Mouse (Mus musculus) liver, adult 2 months (tissue): Measurements from ENCODE around the gene Dpep2nb. TPM values are rescaled to one million over a fixed set of nuclear protein-coding genes. Genes with fewer than 3 reads are reported as not detected.

Source experiments
- DNase-seq: peaks from one replicate; pipeline ENCODE4 v3.0.0-alpha.2; 2011; ENCODE audit warnings: low read depth, low spot score; ENCODE audit errors: extremely low read depth
- H3K27ac ChIP-seq: fragments of 200-500 bp; replicated peaks from 2 replicates; pipeline ENCODE4 v1.5.1; 2012; ENCODE audit warnings: low read depth, mild to moderate bottlenecking, control low read depth, inconsistent platforms, low read length; ENCODE audit not compliant: insufficient read depth
- H3K27me3 ChIP-seq: fragments of 200-500 bp; 2 replicates; pipeline ENCODE4 v1.6.1; 2012; ENCODE audit warnings: mild to moderate bottlenecking, moderate library complexity, low read length, inconsistent platforms; ENCODE audit not compliant: control insufficient read depth, insufficient read depth
- H3K36me3 ChIP-seq: fragments of 200-500 bp; 2 replicates; pipeline ENCODE4 v1.6.1; 2012; ENCODE audit warnings: low read length, inconsistent platforms; ENCODE audit not compliant: control insufficient read depth, insufficient read depth
- H3K4me1 ChIP-seq: fragments of 200-500 bp; 2 replicates; pipeline ENCODE4 v1.6.1; 2011; ENCODE audit warnings: low read length; ENCODE audit not compliant: control insufficient read depth, insufficient read depth
- H3K4me3 ChIP-seq: fragments of 200-500 bp; 2 replicates; pipeline ENCODE4 v1.5.1; 2011; ENCODE audit warnings: low read depth, mild to moderate bottlenecking, control low read depth, low read length, moderate library complexity; ENCODE audit not compliant: insufficient read depth
- H3K79me2 ChIP-seq: fragments of 200-500 bp; 2 replicates; pipeline ENCODE4 v1.6.1; 2012; ENCODE audit warnings: inconsistent platforms, mild to moderate bottlenecking, low read length, moderate library complexity; ENCODE audit not compliant: control insufficient read depth, insufficient read depth
- H3K9ac ChIP-seq: fragments of 200-500 bp; 2 replicates; pipeline ENCODE4 v1.6.1; 2012; ENCODE audit warnings: low read depth, mild to moderate bottlenecking, control low read depth, inconsistent platforms, low read length
- CTCF ChIP-seq: fragments of 200-500 bp; IDR thresholded peaks from 2 replicates; pipeline ENCODE4 v1.5.1; 2011; ENCODE audit warnings: low read depth, low read length, control low read depth
- POLR2A ChIP-seq: fragments of 200-500 bp; IDR thresholded peaks from 2 replicates; pipeline ENCODE4 v1.6.1; 2011; ENCODE audit warnings: low read length, control low read depth; ENCODE audit not compliant: insufficient read depth; ENCODE audit errors: extremely low read depth
- WGBS: fragments of 180-500 bp; shearing (Covaris S2); methylation state at CpG from one replicate; pipeline ENCODE4 v1.1.7; 2018; 5-methylcytosine and 5-hydroxymethylcytosine counted together
- polyA plus RNA-seq: library from polyadenylated mRNA; depleted of rRNA; stranded (reverse); fragments of >200 nt; gene quantifications from 2 replicates; pipeline ENCODE4 v1.2.3, GENCODE M21; 2012; rRNA removed
- total RNA-seq: library from RNA; depleted of rRNA; stranded (reverse); fragments of >200 nt; gene quantifications from 2 replicates; pipeline ENCODE4 v1.2.3, GENCODE M21; 2014; rRNA removed

Gene Dpep2nb
- total and polyA plus RNA-seq, 2 experiments = not detected

DNA sequence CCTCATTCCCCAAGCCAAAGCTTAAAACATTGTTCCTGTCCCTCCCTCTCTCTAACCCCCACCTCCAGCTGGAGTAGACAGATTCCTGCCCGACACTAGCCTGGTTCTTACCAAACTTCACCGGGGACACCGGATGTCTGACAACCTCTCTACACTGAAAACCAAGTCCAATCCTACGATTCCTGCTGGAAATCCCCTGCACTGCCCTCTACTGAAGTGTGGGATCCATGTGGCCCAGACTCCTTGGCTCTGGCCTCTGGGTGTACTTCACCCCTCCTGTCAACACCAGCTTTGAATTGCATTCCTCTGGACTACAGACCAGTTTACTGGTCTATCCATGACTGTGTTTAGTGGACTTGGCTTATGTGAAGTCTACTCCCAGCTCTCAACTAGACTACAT is 49.2 kb downstream of the Dpep2nb start:
- WGBS = 89% methylated on average over 4 of the region's 4 CpGs
- Histone ChIP-seq H3K27me3 (no peaks in the 10 kb centered on the region), H3K4me3 (no peak overlapping the region), H3K4me1 (peaks cover 3% of the 10 kb centered on the region; the same call in 1 of the 2 replicates), H3K9ac (no peak overlapping the region), H3K79me2 (no peaks in the 10 kb centered on the region), H3K27ac (no peak overlapping the region), H3K36me3 (peaks cover 6% of the 10 kb centered on the region; the same call in 1 of the 2 replicates)
- no peak for DNase-seq
- TF ChIP-seq POLR2A (no peak), CTCF (no peak)

DNA sequence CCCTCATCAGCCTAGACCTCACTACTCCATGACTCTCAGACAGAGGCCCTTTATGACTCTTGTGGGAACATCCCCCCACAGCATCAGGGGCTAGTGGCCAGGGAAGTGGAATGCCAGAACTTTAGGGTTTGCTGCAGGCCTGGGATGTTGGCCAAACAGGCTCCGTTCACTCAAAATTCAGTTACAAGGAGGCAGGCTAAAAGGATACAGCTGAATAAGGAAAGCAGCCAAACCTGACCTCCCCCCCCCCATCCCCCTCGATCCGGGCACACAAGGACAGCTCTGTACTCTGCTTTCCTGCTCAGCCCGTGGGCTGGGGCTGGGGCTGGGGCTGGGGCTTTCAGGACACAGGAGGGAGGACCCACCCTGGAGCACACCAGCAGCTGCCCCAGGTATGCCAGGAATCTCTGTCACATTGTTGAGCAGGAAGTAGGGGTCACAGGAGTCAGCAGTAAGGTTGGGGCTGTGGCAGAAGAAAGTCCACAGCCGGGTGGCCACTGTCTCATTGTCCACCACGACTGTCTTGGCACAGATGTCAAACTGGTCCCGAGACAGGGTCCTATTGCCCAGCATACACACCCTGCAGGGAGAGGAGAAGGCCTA is 54.6 kb downstream of the Dpep2nb start:
- TF ChIP-seq CTCF (no peak), POLR2A (no peak)
- no peaks in the 10 kb centered on the region for H3K27me3 ChIP-seq
- peaks cover 6% of the 10 kb centered on the region; the same call in 1 of the 2 replicates for H3K36me3 ChIP-seq
- H3K79me2 ChIP-seq = no peaks in the 10 kb centered on the region; the same call in 1 of the 2 replicates
- H3K4me3 ChIP-seq = no peak overlapping the region
- DNase-seq = no peak
- H3K4me1 ChIP-seq = no peaks in the 10 kb centered on the region
- no peak overlapping the region for H3K9ac ChIP-seq
- WGBS = 63% methylated on average over 7 of the region's 7 CpGs
- H3K27ac ChIP-seq = no peak overlapping the region

DNA sequence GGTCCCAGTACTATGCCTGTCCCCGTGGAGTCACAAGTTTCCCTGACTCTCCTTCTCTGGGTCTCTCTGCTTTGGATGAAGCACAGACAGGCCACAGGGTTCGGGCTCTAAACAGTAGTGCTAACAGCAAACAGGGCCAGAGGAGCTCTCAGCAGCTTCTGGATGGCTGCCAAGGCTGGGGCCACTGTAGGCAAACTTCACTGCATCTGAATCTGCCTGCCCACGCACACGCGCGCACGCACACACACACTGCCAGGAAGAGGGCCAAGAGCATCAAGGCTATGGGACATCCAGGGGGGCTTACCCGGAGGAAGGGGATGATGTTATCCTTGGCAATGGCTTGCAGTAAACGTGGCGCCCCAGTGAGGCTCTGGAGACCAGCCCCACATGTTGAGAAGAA is 56.4 kb downstream of the Dpep2nb start:
- 52% methylated on average over 10 of the region's 10 CpGs for WGBS
- no peak overlapping the region for H3K9ac ChIP-seq
- no peak overlapping the region for H3K27ac ChIP-seq
- no peaks in the 10 kb centered on the region; the same call in 1 of the 2 replicates for H3K79me2 ChIP-seq
- DNase-seq = no peak
- peaks cover 6% of the 10 kb centered on the region; the same call in 1 of the 2 replicates for H3K36me3 ChIP-seq
- no peak overlapping the region for H3K4me3 ChIP-seq
- no peaks in the 10 kb centered on the region for H3K27me3 ChIP-seq
- no peaks in the 10 kb centered on the region for H3K4me1 ChIP-seq
- TF ChIP-seq CTCF (no peak), POLR2A (no peak)

Other genes starting within 250 kb of the Dpep2nb start
- gene Gfod2, start 247.3 kb downstream of the Dpep2nb start, total RNA-seq = 2.6 and 3.4 TPM in 2 replicates
- gene Gfod2, start 247.3 kb downstream of the Dpep2nb start, polyA plus RNA-seq = 6.3 and 9.2 TPM in 2 replicates
- 19.7 and 26.9 TPM in 2 replicates for gene Ranbp10, start 178.6 kb downstream of the Dpep2nb start, total RNA-seq
- gene Ranbp10, start 178.6 kb downstream of the Dpep2nb start, polyA plus RNA-seq = 37.1 and 38.0 TPM in 2 replicates
- gene Tsnaxip1, start 178.2 kb downstream of the Dpep2nb start, total RNA-seq = not detected in 2 replicates
- not detected in 2 replicates for gene Tsnaxip1, start 178.2 kb downstream of the Dpep2nb start, polyA plus RNA-seq
- 0.92 and 1.4 TPM in 2 replicates for gene Cenpt, start 152.7 kb downstream of the Dpep2nb start, total RNA-seq
- 1.9 and 2.1 TPM in 2 replicates for gene Cenpt, start 152.7 kb downstream of the Dpep2nb start, polyA plus RNA-seq
- gene Thap11, start 150.8 kb downstream of the Dpep2nb start, total RNA-seq = 11.3 and 15.6 TPM in 2 replicates
- gene Thap11, start 150.8 kb downstream of the Dpep2nb start, polyA plus RNA-seq = 26.9 and 28.5 TPM in 2 replicates
- gene Nutf2, start 145.4 kb downstream of the Dpep2nb start, total RNA-seq = 21.6 and 28.1 TPM in 2 replicates
- 23.9 and 29.3 TPM in 2 replicates for gene Nutf2, start 145.4 kb downstream of the Dpep2nb start, polyA plus RNA-seq
- gene Edc4, start 125.1 kb downstream of the Dpep2nb start, total RNA-seq = 7.5 and 12.1 TPM in 2 replicates
- gene Edc4, start 125.1 kb downstream of the Dpep2nb start, polyA plus RNA-seq = 20.0 and 32.0 TPM in 2 replicates
- not detected in 2 replicates for gene Nrn1l, start 112.4 kb downstream of the Dpep2nb start, total RNA-seq
- 0.35 and 1.5 TPM in 2 replicates for gene Nrn1l, start 112.4 kb downstream of the Dpep2nb start, polyA plus RNA-seq
- gene Pskh1, start 105.5 kb downstream of the Dpep2nb start, total RNA-seq = 19.0 and 20.1 TPM in 2 replicates
- 35.9 and 37.9 TPM in 2 replicates for gene Pskh1, start 105.5 kb downstream of the Dpep2nb start, polyA plus RNA-seq
- gene Ctrl, start 72.1 kb downstream of the Dpep2nb start, total RNA-seq = 8.5 and 59.0 TPM in 2 replicates
- gene Ctrl, start 72.1 kb downstream of the Dpep2nb start, polyA plus RNA-seq = 1.6 and 2.0 TPM in 2 replicates
- 86.8 and 109 TPM in 2 replicates for gene Psmb10, start 67.5 kb downstream of the Dpep2nb start, total RNA-seq
- gene Psmb10, start 67.5 kb downstream of the Dpep2nb start, polyA plus RNA-seq = 122 and 139 TPM in 2 replicates
- gene Lcat, start 62.6 kb downstream of the Dpep2nb start, total RNA-seq = 215 and 324 TPM in 2 replicates
- gene Lcat, start 62.6 kb downstream of the Dpep2nb start, polyA plus RNA-seq = 919 and 969 TPM in 2 replicates
- 10.8 and 14.2 TPM in 2 replicates for gene Slc12a4, start 39.9 kb downstream of the Dpep2nb start, total RNA-seq
- 10.7 and 16.0 TPM in 2 replicates for gene Slc12a4, start 39.9 kb downstream of the Dpep2nb start, polyA plus RNA-seq
- gene Dpep3, start 26.5 kb downstream of the Dpep2nb start, total RNA-seq = not detected in 2 replicates
- gene Dpep3, start 26.5 kb downstream of the Dpep2nb start, polyA plus RNA-seq = not detected in 2 replicates
- gene Dus2, start 14.6 kb downstream of the Dpep2nb start, total RNA-seq = 5.7 and 6.8 TPM in 2 replicates
- gene Dus2, start 14.6 kb downstream of the Dpep2nb start, polyA plus RNA-seq = 5.6 and 7.1 TPM in 2 replicates
- gene Ddx28, start 5.9 kb upstream of the Dpep2nb start, total RNA-seq = 10.3 and 12.2 TPM in 2 replicates
- 9.6 and 10.6 TPM in 2 replicates for gene Ddx28, start 5.9 kb upstream of the Dpep2nb start, polyA plus RNA-seq
- 8.5 and 10.8 TPM in 2 replicates for gene Nfatc3, start 52.9 kb upstream of the Dpep2nb start, total RNA-seq
- gene Nfatc3, start 52.9 kb upstream of the Dpep2nb start, polyA plus RNA-seq = 10.6 and 13.3 TPM in 2 replicates
- gene Esrp2, start 131.0 kb upstream of the Dpep2nb start, total RNA-seq = 43.6 and 50.5 TPM in 2 replicates
- gene Esrp2, start 131.0 kb upstream of the Dpep2nb start, polyA plus RNA-seq = 76.8 and 86.2 TPM in 2 replicates
- gene Pla2g15, start 144.4 kb upstream of the Dpep2nb start, total RNA-seq = 11.3 and 12.5 TPM in 2 replicates
- 8.7 and 10.6 TPM in 2 replicates for gene Pla2g15, start 144.4 kb upstream of the Dpep2nb start, polyA plus RNA-seq
- gene Slc7a6, start 162.9 kb upstream of the Dpep2nb start, total RNA-seq = 0.09 and 0.27 TPM in 2 replicates
- gene Slc7a6, start 162.9 kb upstream of the Dpep2nb start, polyA plus RNA-seq = 0.21 and 0.91 TPM in 2 replicates
- gene Slc7a6os, start 205.0 kb upstream of the Dpep2nb start, total RNA-seq = 21.9 and 23.0 TPM in 2 replicates
- gene Slc7a6os, start 205.0 kb upstream of the Dpep2nb start, polyA plus RNA-seq = 8.3 and 11.0 TPM in 2 replicates
- gene Prmt7, start 205.0 kb upstream of the Dpep2nb start, total RNA-seq = 9.7 and 9.9 TPM in 2 replicates
- 8.8 and 12.0 TPM in 2 replicates for gene Prmt7, start 205.0 kb upstream of the Dpep2nb start, polyA plus RNA-seq